Mouse (Mus musculus) neural tube, embryonic 15.5 days (tissue): ENCODE results near the gene Trim28. TPM values are rescaled to one million over a fixed set of nuclear protein-coding genes. Genes with fewer than 3 reads are reported as not detected.

ENCODE experiments used
- ATAC-seq: fragments of 200-750 bp; cut with Nextera tagmentation; 2 replicates; pipeline ENCODE4 v1.8.0; 2017; ENCODE audit warnings: mild to moderate bottlenecking, moderate TSS enrichment, moderate library complexity; ENCODE audit not compliant: low FRiP score
- H3K27ac ChIP-seq: fragments of 300-500 bp; sonication (generic); replicated peaks from 2 replicates; pipeline ENCODE4 v1.5.1; 2015; ENCODE audit warnings: mild to moderate bottlenecking, inconsistent platforms
- H3K27me3 ChIP-seq: fragments of 300-500 bp; sonication (generic); replicated peaks from 2 replicates; pipeline ENCODE4 v1.6.1; 2015; ENCODE audit warnings: inconsistent platforms
- H3K36me3 ChIP-seq: fragments of 300-500 bp; sonication (generic); 2 replicates; pipeline ENCODE4 v1.6.1; 2015; ENCODE audit warnings: inconsistent platforms
- H3K4me1 ChIP-seq: fragments of 300-500 bp; sonication (generic); 2 replicates; pipeline ENCODE4 v1.6.1; 2015; ENCODE audit warnings: inconsistent platforms
- H3K4me2 ChIP-seq: fragments of 300-500 bp; sonication (generic); 2 replicates; pipeline ENCODE4 v1.6.1; 2015; ENCODE audit warnings: inconsistent platforms, mild to moderate bottlenecking, moderate library complexity
- H3K4me3 ChIP-seq: fragments of 300-500 bp; sonication (generic); replicated peaks from 2 replicates; pipeline ENCODE4 v1.5.1; 2015; ENCODE audit warnings: mild to moderate bottlenecking, inconsistent platforms
- H3K9ac ChIP-seq: fragments of 300-500 bp; sonication (generic); replicated peaks from 2 replicates; pipeline ENCODE4 v1.6.1; 2015; ENCODE audit warnings: mild to moderate bottlenecking, inconsistent platforms
- H3K9me3 ChIP-seq: fragments of 300-500 bp; sonication (generic); replicated peaks from 2 replicates; pipeline ENCODE4 v1.6.1; 2016; ENCODE audit warnings: inconsistent platforms
- whole genome bisulfite sequencing: fragments of 180-500 bp; shearing (Covaris S2); methylation state at CpG from one replicate; pipeline ENCODE4 v1.1.7; 2015; ENCODE audit warnings: mixed read lengths; 5-methylcytosine and 5-hydroxymethylcytosine counted together
- polyA plus RNA-seq: library from polyadenylated mRNA; unstranded; fragments of >200 nt; fragmentation: Nextera tagmentation; extraction: Ambion mirVana; gene quantifications from 2 replicates; pipeline ENCODE4 v1.2.1, GENCODE M21; 2015

Gene Trim28
- 202 and 224 TPM in 2 replicates for polyA plus RNA-seq

DNA sequence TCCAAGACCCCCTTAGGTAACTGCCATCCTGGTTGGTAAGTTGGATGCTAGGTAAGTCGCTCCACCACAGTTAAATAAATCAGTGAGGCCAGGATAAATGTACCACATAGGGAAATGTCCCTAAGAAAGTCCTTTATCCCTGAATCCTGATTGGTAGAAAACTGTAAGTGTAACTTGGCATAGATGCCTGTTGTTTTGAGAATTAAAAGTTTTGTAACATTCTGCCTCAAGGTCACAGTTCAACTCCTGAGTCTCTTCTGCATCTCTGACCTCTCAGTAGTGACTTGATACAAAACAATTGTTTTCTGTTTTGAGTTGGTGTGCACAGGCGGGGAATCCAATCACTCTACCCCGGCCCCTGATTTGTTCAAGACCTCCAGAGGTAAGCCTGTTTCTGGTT, at the start of gene Trim28:
TSS of gene Trim28 (plus strand) at position 264 of the 400 bp plus-strand sequence.
- H3K9me3 ChIP-seq: no peaks in the 10 kb centered on the region
- 81% methylated on average over 3 of the region's 3 CpGs for WGBS
- H3K27me3 ChIP-seq: no peaks in the 10 kb centered on the region
- no peak within 1 kb of the TSS for H3K27ac ChIP-seq
- H3K4me3 ChIP-seq: no peak within 1 kb of the TSS
- H3K4me2 ChIP-seq: no peak within 1 kb of the TSS
- no peaks in the 10 kb centered on the region for H3K4me1 ChIP-seq
- H3K36me3 ChIP-seq: peaks cover 1% of the 10 kb centered on the region; the same call in 1 of the 2 replicates
- no peak for ATAC-seq
- no peak within 1 kb of the TSS for H3K9ac ChIP-seq

DNA sequence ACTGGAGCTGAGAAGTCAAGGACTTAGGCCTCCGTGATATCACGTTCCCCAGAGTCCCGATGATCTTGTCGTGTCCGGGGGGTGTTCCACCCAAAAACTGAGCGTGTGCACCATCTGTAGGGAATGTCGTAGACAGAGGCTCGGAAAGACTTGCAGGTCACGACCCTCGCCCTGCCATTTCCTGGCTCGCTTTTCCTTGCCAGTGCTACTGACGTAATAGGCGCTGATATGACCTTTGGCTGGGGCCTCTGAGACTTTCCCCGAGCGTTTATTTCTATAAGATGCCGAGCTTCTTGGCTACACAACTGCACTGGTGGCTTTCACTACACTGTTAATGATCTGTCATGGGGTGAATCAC, 49.1 kb upstream of the Trim28 start:
- ATAC-seq: peak; percentile 48
- peak overlapping the region; percentile 45 for H3K4me3 ChIP-seq
- H3K27me3 ChIP-seq: no peaks in the 10 kb centered on the region
- H3K4me1 ChIP-seq: peaks cover 13% of the 10 kb centered on the region
- no peaks in the 10 kb centered on the region for H3K36me3 ChIP-seq
- H3K9ac ChIP-seq: peak overlapping the region; percentile 51
- WGBS: 6% methylated on average over 16 of the region's 16 CpGs
- peak overlapping the region; percentile 73 for H3K4me2 ChIP-seq
- no peaks in the 10 kb centered on the region for H3K9me3 ChIP-seq
- peak overlapping the region; percentile 91 for H3K27ac ChIP-seq

DNA sequence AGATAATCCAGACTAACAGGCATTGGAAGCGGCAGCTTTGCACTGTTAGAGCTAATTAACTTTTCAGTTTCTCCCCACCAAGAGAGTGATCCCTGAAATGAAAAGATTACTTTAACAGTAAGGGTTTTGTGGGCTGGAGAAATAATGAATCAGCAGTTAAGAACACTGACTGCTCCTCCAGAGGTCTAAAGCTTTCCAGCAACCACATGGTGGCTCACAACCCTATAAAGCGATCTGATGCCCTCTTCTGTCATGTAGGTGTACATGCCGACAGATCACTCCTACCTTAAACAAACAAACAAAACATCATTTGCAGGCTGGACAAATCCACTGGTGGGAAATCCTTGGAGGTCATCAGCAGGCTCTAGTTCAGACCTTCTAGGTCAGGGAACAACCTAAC, 44.0 kb upstream of the Trim28 start:
- H3K36me3 ChIP-seq: no peaks in the 10 kb centered on the region
- no peaks in the 10 kb centered on the region for H3K27me3 ChIP-seq
- H3K4me1 ChIP-seq: peaks cover 6% of the 10 kb centered on the region
- no peak overlapping the region for H3K9ac ChIP-seq
- no peak overlapping the region for H3K4me2 ChIP-seq
- no peaks in the 10 kb centered on the region for H3K9me3 ChIP-seq
- 61% methylated on average over 3 of the region's 3 CpGs for WGBS
- no peak overlapping the region for H3K4me3 ChIP-seq
- H3K27ac ChIP-seq: no peak overlapping the region
- ATAC-seq: peak; percentile 63; the same call in 1 of the 2 replicates

DNA sequence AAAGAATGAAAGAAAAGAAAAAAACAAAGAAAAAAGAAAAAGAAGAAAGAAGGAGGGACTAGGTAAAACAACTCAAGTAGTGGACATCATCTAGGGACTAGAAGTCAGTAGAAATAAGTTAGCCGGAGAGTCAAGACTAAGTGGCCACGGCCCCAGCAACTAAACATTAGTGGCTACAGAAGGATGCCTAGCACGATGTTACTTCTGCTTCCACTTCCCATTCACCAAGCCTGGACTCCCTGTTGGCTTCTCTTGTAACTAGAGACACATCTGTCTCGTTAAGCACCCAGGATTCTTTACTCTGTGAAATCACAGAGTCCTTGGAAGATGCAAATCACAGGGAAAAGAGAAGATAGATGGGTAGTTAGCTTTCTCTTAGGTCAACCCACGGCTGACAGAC, 41.4 kb upstream of the Trim28 start:
- H3K27ac ChIP-seq: no peak overlapping the region
- no peaks in the 10 kb centered on the region for H3K36me3 ChIP-seq
- WGBS: 77% methylated on average over 5 of the region's 5 CpGs

DNA sequence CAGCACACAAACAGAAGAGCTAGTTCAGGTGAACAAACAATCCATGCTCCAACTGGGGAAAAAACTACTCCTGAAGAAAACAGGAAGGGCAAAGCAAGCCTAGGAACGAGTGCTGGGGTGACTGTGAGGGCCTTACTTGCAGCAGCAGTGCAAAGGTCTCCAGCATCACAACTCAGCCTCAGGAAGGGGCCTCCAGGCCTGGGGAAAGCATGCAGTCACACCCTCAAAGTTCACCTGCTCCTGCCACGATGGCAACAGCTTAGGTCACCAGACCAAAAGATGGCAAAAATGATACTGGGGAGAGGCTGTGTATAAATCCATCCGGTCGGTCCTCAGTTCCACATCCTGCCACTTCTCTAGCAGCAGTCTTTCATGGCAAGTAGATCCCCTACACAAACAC, 40.0 kb upstream of the Trim28 start:
- Histone ChIP-seq H3K4me1 (peaks cover 12% of the 10 kb centered on the region; the same call in 1 of the 2 replicates), H3K9ac (no peak overlapping the region), H3K36me3 (no peaks in the 10 kb centered on the region), H3K27ac (no peak overlapping the region), H3K27me3 (no peaks in the 10 kb centered on the region), H3K4me2 (no peak overlapping the region), H3K4me3 (no peak overlapping the region), H3K9me3 (no peaks in the 10 kb centered on the region)
- WGBS: 81% methylated on average over 4 of the region's 4 CpGs
- no peak for ATAC-seq

More for the DNA sequence above, 41.4 kb upstream of the Trim28 start:
- no peaks in the 10 kb centered on the region for H3K27me3 ChIP-seq
- H3K9ac ChIP-seq: no peak overlapping the region
- H3K9me3 ChIP-seq: no peaks in the 10 kb centered on the region
- ATAC-seq: no peak
- peaks cover 12% of the 10 kb centered on the region; the same call in 1 of the 2 replicates for H3K4me1 ChIP-seq
- no peak overlapping the region for H3K4me3 ChIP-seq
- no peak overlapping the region for H3K4me2 ChIP-seq

DNA sequence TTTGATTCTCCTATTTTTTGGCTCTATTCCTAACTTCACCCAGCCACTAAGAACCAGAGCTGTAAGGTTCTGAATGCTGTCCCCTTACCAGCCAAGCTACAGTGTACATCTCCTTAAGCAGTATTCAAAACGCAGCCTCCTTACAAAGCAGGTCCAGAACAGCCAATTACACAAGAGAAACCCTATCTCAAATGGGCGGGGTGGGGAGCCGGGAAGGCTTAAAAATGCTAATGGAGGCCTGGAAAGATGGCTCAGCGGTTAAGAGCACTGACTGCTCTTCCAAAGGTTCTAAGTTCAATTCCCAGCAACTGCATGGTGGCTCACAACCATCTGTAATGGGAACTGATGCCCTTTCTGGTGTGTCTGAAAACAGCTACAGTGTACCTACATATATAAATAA, 39.2 kb upstream of the Trim28 start:
- Histone ChIP-seq H3K9me3 (no peaks in the 10 kb centered on the region), H3K4me3 (no peak overlapping the region), H3K4me2 (no peak overlapping the region), H3K36me3 (no peaks in the 10 kb centered on the region), H3K27ac (no peak overlapping the region), H3K27me3 (no peaks in the 10 kb centered on the region), H3K9ac (no peak overlapping the region), H3K4me1 (peaks cover 15% of the 10 kb centered on the region)
- ATAC-seq: no peak
- WGBS: 17% methylated on average over 4 of the region's 4 CpGs

DNA sequence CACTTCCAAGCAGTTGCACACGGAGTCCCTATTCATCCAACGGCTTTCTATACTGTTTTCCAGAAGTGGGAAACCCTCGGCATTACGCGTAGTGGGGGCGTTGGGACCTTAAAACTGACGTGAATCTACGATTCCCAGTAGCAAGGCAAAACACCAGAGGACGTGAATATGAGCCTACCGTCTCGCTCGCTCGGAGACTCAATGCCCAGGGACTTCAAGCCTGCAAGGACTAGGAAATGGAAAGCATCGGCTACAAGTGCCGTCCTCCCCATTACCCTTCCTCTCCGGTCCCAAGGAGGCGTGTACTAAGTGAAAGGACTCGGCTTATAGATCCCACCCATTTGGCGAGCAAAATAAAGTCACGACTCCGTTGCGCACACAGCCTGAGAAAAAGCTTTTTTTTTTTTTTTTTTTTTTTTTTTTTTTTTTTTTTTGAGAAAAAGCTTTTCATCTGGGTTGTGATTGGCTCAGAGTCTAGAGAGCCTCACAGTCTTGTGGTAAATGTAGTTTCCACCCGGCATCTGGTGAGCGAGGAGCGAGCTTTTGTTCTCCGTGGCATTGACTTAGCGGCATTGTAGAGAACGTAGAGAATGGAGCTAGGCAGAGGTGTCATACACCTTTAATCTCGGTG, 37.3 kb upstream of the Trim28 start:
- peak; percentile 74 for ATAC-seq
- 1% methylated on average over 29 of the region's 29 CpGs for WGBS
- peak overlapping the region; percentile 66 for H3K9ac ChIP-seq
- H3K36me3 ChIP-seq: no peaks in the 10 kb centered on the region
- H3K4me3 ChIP-seq: peak overlapping the region; percentile 53
- peak overlapping the region; percentile 89 for H3K27ac ChIP-seq
- H3K4me2 ChIP-seq: peak overlapping the region; percentile 70
- no peaks in the 10 kb centered on the region for H3K27me3 ChIP-seq
- H3K9me3 ChIP-seq: no peaks in the 10 kb centered on the region
- peaks cover 24% of the 10 kb centered on the region for H3K4me1 ChIP-seq

DNA sequence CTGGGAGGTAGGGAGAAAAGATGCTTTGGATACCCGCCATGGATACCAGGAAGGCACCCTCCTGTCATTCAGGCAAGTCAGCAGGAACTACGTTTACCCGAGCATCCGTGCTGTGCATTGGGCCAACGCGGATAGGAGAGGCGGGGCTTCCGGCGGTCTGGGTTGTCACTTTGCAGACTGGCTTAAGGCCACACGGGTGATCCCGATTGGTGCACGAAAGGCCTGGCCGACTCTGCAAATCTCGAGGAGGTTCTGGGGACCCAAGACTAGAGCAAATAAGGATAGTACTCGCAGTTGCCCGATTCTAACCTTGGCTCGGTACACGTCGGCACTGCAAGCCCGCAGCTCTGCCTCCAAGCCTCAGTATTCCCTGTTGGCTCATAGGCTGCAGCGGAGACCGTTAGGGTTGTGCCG, 33.2 kb upstream of the Trim28 start, which contains the start of gene Zfp324:
TSS of gene Zfp324 (plus strand) at position 161 of the 414 bp plus-strand sequence.
- Histone ChIP-seq H3K36me3 (peaks cover 21% of the 10 kb centered on the region), H3K9ac (peak within 1 kb of the TSS; percentile 82), H3K4me3 (peak within 1 kb of the TSS; percentile 77), H3K27ac (peak within 1 kb of the TSS; percentile 92), H3K9me3 (no peaks in the 10 kb centered on the region), H3K4me1 (peaks cover 41% of the 10 kb centered on the region), H3K27me3 (no peaks in the 10 kb centered on the region), H3K4me2 (peak within 1 kb of the TSS; percentile 94)
- ATAC-seq: peak; percentile 92
- under 1% methylated on average over 23 of the region's 23 CpGs for WGBS

DNA sequence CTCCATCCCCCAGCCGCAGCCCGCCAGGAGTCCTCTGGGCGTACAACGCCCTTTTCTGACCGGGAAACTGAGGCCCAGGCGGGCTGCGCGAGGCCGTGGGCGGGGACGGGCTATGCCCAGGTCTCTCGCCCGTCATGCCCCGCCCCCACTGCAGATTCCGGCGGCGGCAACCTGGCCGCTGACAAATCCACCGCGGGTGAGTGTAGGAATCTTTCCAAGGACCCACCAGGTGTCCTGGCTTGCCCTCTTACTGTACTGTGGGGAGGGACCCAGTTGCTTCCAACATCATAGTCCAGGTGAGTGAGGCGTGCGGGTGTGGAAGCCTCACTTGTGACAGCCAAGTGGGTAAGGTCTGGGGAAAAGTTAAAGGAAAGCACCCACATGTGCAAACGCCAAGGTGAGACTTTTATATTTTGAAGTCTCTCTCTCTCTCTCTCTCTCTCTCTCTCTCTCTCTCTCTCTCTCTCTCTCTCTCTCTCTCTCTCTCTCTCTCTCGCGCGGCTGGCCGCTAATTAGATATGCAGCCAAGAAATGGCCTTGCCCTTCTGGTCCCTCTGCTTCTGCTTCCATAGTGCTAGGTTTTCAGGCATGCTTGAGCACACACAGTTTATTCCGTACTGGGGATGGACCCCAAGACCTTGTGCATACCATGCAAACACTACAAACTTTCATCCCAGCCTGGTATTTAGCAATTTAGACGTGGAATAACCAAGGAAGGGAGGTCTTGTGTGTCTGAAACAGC, 32.6 kb upstream of the Trim28 start:
- peaks cover 27% of the 10 kb centered on the region for H3K36me3 ChIP-seq
- peak; percentile 62 for ATAC-seq
- peaks cover 35% of the 10 kb centered on the region for H3K4me1 ChIP-seq
- no peaks in the 10 kb centered on the region for H3K9me3 ChIP-seq
- H3K27ac ChIP-seq: peak overlapping the region; percentile 92
- H3K9ac ChIP-seq: peak overlapping the region; percentile 82
- WGBS: 0% methylated on average over 29 of the region's 29 CpGs
- H3K4me2 ChIP-seq: peak overlapping the region; percentile 94
- H3K27me3 ChIP-seq: no peaks in the 10 kb centered on the region
- H3K4me3 ChIP-seq: peak overlapping the region; percentile 77

DNA sequence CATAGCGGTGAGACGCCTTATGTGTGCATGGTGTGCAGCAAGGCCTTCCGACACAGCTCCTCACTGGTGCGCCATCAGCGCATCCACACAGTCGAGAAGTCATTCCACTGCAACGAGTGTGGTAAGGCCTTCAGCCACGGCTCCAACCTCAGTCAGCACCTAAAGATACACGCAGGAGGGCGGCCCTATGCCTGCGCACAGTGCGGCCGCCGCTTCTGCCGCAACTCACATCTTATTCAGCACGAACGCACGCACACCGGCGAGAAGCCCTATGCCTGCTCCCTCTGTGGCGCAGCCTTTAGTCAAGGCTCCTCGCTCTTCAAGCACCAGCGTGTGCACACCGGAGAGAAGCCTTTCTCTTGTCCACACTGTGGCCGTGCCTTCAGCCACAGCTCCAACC, 28.0 kb upstream of the Trim28 start:
- H3K36me3 ChIP-seq: peaks cover 38% of the 10 kb centered on the region
- H3K4me1 ChIP-seq: peaks cover 21% of the 10 kb centered on the region
- H3K4me3 ChIP-seq: no peak overlapping the region
- ATAC-seq: no peak
- 96% methylated on average over 25 of the region's 25 CpGs for WGBS
- no peaks in the 10 kb centered on the region for H3K27me3 ChIP-seq
- no peak overlapping the region for H3K27ac ChIP-seq
- no peak overlapping the region for H3K9ac ChIP-seq
- no peak overlapping the region for H3K4me2 ChIP-seq
- no peaks in the 10 kb centered on the region for H3K9me3 ChIP-seq

DNA sequence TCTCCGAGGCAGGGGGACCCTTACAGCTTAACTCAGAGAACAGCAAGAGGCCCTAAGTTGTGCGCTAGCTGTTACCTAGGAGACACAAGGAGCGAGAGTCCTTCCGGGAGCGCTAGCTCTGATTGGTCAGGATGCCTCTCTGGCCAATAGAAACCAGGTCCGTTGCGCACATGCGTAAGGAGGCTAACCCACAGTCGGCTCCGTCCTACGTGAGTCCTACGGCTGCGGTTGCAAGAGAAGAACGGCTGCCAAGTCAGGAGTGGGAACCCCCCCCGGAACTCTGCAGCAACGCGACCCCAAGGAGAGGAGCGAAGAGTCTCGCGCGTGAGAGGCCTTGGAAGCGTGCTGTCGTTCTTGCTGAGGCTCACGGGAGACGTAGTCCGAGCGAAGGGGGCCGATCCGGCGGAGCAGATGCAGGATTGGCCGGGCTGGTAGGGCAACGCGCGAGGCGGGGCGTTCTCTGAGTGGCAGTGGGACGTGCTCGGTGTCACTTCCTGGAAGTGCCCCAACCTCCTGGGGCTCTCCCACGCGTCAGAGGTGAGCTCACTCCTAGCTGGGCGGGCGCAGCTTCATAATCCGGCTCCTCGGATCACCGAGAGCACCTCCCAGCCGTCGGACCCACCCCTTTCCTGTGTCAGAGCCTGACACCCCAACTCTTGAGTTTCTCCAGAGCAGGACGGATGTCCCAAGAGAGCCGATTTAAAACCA, 21.1 kb upstream of the Trim28 start, which contains the start of gene Zfp446:
TSS of gene Zfp446 (plus strand) at position 167 of the 708 bp plus-strand sequence.
- H3K4me1 ChIP-seq: peaks cover 21% of the 10 kb centered on the region
- peak within 1 kb of the TSS; percentile 95 for H3K27ac ChIP-seq
- no peaks in the 10 kb centered on the region for H3K9me3 ChIP-seq
- peak within 1 kb of the TSS; percentile 85 for H3K4me2 ChIP-seq
- H3K4me3 ChIP-seq: peak within 1 kb of the TSS; percentile 54
- WGBS: under 1% methylated on average over 49 of the region's 49 CpGs
- peak within 1 kb of the TSS; percentile 60 for H3K9ac ChIP-seq
- H3K27me3 ChIP-seq: no peaks in the 10 kb centered on the region
- ATAC-seq: peak; percentile 98
- H3K36me3 ChIP-seq: peaks cover 7% of the 10 kb centered on the region
